Mouse (Mus musculus): ENCODE results near the gene Plvap.

Plvap gene

GRCm38 (mm10) chr8:71488454-71488853 is 23.1 kb downstream of the Plvap start:
- in situ Hi-C loops (cut with MboI; ENCODE audit: unreplicated experiment in 2 of 2): no loop called here

GRCm38 (mm10) chr8:71487691-71488445 is 23.7 kb downstream of the Plvap start, which contains the start of gene Gtpbp3:
TSS of gene Gtpbp3 (plus strand) at chr8:71488103.
- in situ Hi-C loops (cut with MboI; ENCODE audit: unreplicated experiment in 2 of 2): no loop called here

- in situ Hi-C loops (cut with MboI; ENCODE audit: unreplicated experiment in 2 of 2): no loop called here
Measured at GRCm38 (mm10) chr8:71486136-71486529, 25.4 kb downstream of the Plvap start.

- in situ Hi-C loops (cut with MboI; ENCODE audit: unreplicated experiment in 2 of 2): no loop called here
Measured at GRCm38 (mm10) chr8:71485142-71486135, 26.1 kb downstream of the Plvap start, which contains the start of gene Ano8. TSS of gene Ano8 (minus strand) at chr8:71485963.

GRCm38 (mm10) chr8:71484736-71485135 is 26.8 kb downstream of the Plvap start:
- in situ Hi-C loops (cut with MboI; ENCODE audit: unreplicated experiment in 2 of 2): no loop called here

GRCm38 (mm10) chr8:71483932-71484331 is 27.6 kb downstream of the Plvap start:
- in situ Hi-C loops (cut with MboI; ENCODE audit: unreplicated experiment in 2 of 2): no loop called here

GRCm38 (mm10) chr8:71478943-71479342 is 32.6 kb downstream of the Plvap start:
- in situ Hi-C loops (cut with MboI; ENCODE audit: unreplicated experiment in 2 of 2): loop anchor here in 1 of 2 experiments (5.0 kb wide), 1 partner anchor 107 kb away; the partner anchor contains the start of gene Ocel1

GRCm38 (mm10) chr8:71477196-71477845 is 34.2 kb downstream of the Plvap start:
- in situ Hi-C loops (cut with MboI; ENCODE audit: unreplicated experiment in 2 of 2): loop anchor here in 1 of 2 experiments (5.0 kb wide), 1 partner anchor 105 kb away; the partner anchor contains the start of gene Ocel1

GRCm38 (mm10) chr8:71476099-71476940 is 35.2 kb downstream of the Plvap start:
- in situ Hi-C loops (cut with MboI; ENCODE audit: unreplicated experiment in 2 of 2): loop anchor here in 1 of 2 experiments (5.0 kb wide), 1 partner anchor 104 kb away; the partner anchor contains the start of gene Ocel1

- in situ Hi-C loops (cut with MboI; ENCODE audit: unreplicated experiment in 2 of 2): loop anchor here in 1 of 2 experiments (5.0 kb wide), 1 partner anchor 103 kb away; the partner anchor contains the start of gene Ocel1
Measured at GRCm38 (mm10) chr8:71475702-71476075, 35.9 kb downstream of the Plvap start.

GRCm38 (mm10) chr8:71474785-71475701 is 36.5 kb downstream of the Plvap start:
- in situ Hi-C loops (cut with MboI; ENCODE audit: unreplicated experiment in 2 of 2): loop anchor here in 1 of 2 experiments (5.0 kb wide), 1 partner anchor 103 kb away; the partner anchor contains the start of gene Ocel1

- in situ Hi-C loops (cut with MboI; ENCODE audit: unreplicated experiment in 2 of 2): no loop called here
Measured at GRCm38 (mm10) chr8:71474344-71474743, 37.2 kb downstream of the Plvap start.

GRCm38 (mm10) chr8:71472601-71473386 is 38.8 kb downstream of the Plvap start:
- in situ Hi-C loops (cut with MboI; ENCODE audit: unreplicated experiment in 2 of 2): no loop called here

- in situ Hi-C loops (cut with MboI; ENCODE audit: unreplicated experiment in 2 of 2): no loop called here
Measured at GRCm38 (mm10) chr8:71471861-71472260, 39.7 kb downstream of the Plvap start.

GRCm38 (mm10) chr8:71470913-71471255 is 40.7 kb downstream of the Plvap start:
- in situ Hi-C loops (cut with MboI; ENCODE audit: unreplicated experiment in 2 of 2): no loop called here

- in situ Hi-C loops (cut with MboI; ENCODE audit: unreplicated experiment in 2 of 2): no loop called here
Measured at GRCm38 (mm10) chr8:71470146-71470912, 41.2 kb downstream of the Plvap start.

GRCm38 (mm10) chr8:71469411-71469810 is 42.1 kb downstream of the Plvap start:
- in situ Hi-C loops (cut with MboI; ENCODE audit: unreplicated experiment in 2 of 2): no loop called here

Measured in v-Abl transformed pro-B cells (cell line).